Mouse (Mus musculus): ENCODE data around the gene Tfeb. TPM values are rescaled to one million over a fixed set of nuclear protein-coding genes. Genes with fewer than 3 reads are reported as not detected.

Gene Tfeb
- polyA plus RNA-seq, 1 experiment from 2014 or later: 2.5 TPM

- H3K4me2 ChIP-seq (replicated peaks; ENCODE audit: low read depth, low read length): peak within 1 kb of the TSS; percentile 88
- peak within 1 kb of the TSS; percentile 70 for H3K9ac ChIP-seq (ENCODE audit: low read depth, low read length)
- peaks cover 10% of the 10 kb centered on the region for H3K4me1 ChIP-seq (replicated peaks; ENCODE audit: control insufficient read depth, insufficient read depth, low read length)
- WGBS: 2% methylated on average over 11 of the region's 18 CpGs
- H3K36me3 ChIP-seq (ENCODE audit: control insufficient read depth, insufficient read depth, low read length): no peaks in the 10 kb centered on the region
- peak within 1 kb of the TSS; percentile 25; the same call in 1 of the 2 replicates for H3K27ac ChIP-seq (ENCODE audit: low read depth, low read length)
- no peak for DNase-seq (ENCODE audit: low spot score)
- no peak for ATAC-seq (ENCODE audit: low FRiP score)
- peaks cover 26% of the 10 kb centered on the region for H3K27me3 ChIP-seq (ENCODE audit: control insufficient read depth, insufficient read depth, low read length)
- H3K9me3 ChIP-seq (ENCODE audit: control insufficient read depth, low read length): no peaks in the 10 kb centered on the region
- peak within 1 kb of the TSS; percentile 65 for H3K4me3 ChIP-seq (ENCODE audit: low read depth, low read length)
Observed at GRCm38 (mm10) chr17:47834482-47834767, 97.6 kb downstream of the Tfeb start, which contains the start of gene Mdfi. TSS of gene Mdfi (minus strand) at chr17:47834691.

DNA sequence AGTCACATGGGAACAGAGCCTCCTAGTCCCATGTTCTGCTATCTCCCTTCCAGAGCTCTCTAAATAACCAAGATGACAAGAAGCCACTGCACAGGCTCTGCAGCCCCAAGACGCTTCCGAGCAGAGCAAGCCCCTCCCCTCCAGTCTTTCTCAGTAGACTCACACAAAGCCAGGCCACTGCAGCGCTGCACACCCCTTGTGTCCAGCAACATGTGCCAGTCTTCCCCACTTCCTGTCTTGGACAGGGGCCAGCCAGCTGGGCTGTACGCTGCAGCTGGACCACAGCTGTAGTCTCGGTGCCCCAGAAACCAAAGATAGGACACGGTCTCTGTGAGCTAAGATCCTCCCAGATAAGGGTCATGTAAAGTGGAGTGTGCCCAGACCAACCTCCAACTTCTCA is 101.0 kb downstream of the Tfeb start:
- Histone ChIP-seq H3K36me3 (ENCODE audit: control insufficient read depth, insufficient read depth, low read length) (no peaks in the 10 kb centered on the region), H3K27ac (ENCODE audit: low read depth, low read length) (no peak overlapping the region), H3K4me1 (replicated peaks; ENCODE audit: control insufficient read depth, insufficient read depth, low read length) (peaks cover 1% of the 10 kb centered on the region; the same call in 1 of the 2 replicates), H3K9ac (ENCODE audit: low read depth, low read length) (no peak overlapping the region), H3K4me3 (ENCODE audit: low read depth, low read length) (no peak overlapping the region), H3K9me3 (ENCODE audit: control insufficient read depth, low read length) (no peaks in the 10 kb centered on the region), H3K4me2 (replicated peaks; ENCODE audit: low read depth, low read length) (no peak overlapping the region), H3K27me3 (ENCODE audit: control insufficient read depth, insufficient read depth, low read length) (peaks cover 26% of the 10 kb centered on the region)
- 54% methylated on average over 6 of the region's 6 CpGs for WGBS
- no peak for DNase-seq (ENCODE audit: low spot score)
- ATAC-seq (ENCODE audit: low FRiP score): no peak

DNA sequence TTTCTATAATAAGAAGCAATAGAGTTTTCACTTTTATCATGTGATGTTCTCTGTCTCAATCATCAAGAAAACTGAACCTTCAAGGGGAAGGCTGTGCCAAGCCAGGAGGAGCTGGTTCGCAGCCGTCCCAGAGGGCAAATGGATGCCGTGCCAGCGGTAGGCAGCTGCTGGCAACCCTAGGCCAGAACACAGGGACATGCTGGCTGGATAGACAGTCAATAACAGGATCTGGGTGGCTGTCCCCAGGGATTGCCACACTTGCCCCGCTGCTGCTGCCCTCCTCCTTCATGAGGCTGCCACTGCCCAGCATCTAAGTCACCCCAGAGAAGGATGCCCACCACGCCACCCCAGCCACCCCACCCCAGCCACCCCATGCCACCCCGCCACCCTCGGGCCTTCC is 104.7 kb downstream of the Tfeb start:
- H3K27ac ChIP-seq (ENCODE audit: low read depth, low read length): no peak overlapping the region
- WGBS: 89% methylated on average over 8 of the region's 8 CpGs
- no peaks in the 10 kb centered on the region for H3K27me3 ChIP-seq (ENCODE audit: control insufficient read depth, insufficient read depth, low read length)
- no peak overlapping the region for H3K4me3 ChIP-seq (ENCODE audit: low read depth, low read length)
- H3K9ac ChIP-seq (ENCODE audit: low read depth, low read length): no peak overlapping the region
- ATAC-seq (ENCODE audit: low FRiP score) (no peak), DNase-seq (ENCODE audit: low spot score) (no peak)
- no peaks in the 10 kb centered on the region for H3K36me3 ChIP-seq (ENCODE audit: control insufficient read depth, insufficient read depth, low read length)
- H3K9me3 ChIP-seq (ENCODE audit: control insufficient read depth, low read length): no peaks in the 10 kb centered on the region
- H3K4me1 ChIP-seq (replicated peaks; ENCODE audit: control insufficient read depth, insufficient read depth, low read length): no peaks in the 10 kb centered on the region
- no peak overlapping the region for H3K4me2 ChIP-seq (replicated peaks; ENCODE audit: low read depth, low read length)

Other genes with a start within 250 kb of the Tfeb start
- gene Taf8, start 234.7 kb upstream of the Tfeb start, polyA plus RNA-seq (2014; fragmentation: Nextera tagmentation; extraction: Ambion mirVana): 26.5 and 28.7 TPM in 2 replicates
- gene Ccnd3, start 232.0 kb upstream of the Tfeb start, polyA plus RNA-seq (2014; fragmentation: Nextera tagmentation; extraction: Ambion mirVana): 190 and 195 TPM in 2 replicates
- gene Bysl, start 125.5 kb upstream of the Tfeb start, polyA plus RNA-seq (2014; fragmentation: Nextera tagmentation; extraction: Ambion mirVana): 30.8 and 31.0 TPM in 2 replicates
- 44.6 and 44.8 TPM in 2 replicates for gene Med20, start 125.4 kb upstream of the Tfeb start, polyA plus RNA-seq (2014; fragmentation: Nextera tagmentation; extraction: Ambion mirVana)
- 1.3 and 1.7 TPM in 2 replicates for gene Gm20517, start 125.4 kb upstream of the Tfeb start, polyA plus RNA-seq (2014; fragmentation: Nextera tagmentation; extraction: Ambion mirVana)
- gene Usp49, start 106.3 kb upstream of the Tfeb start, polyA plus RNA-seq (2014; fragmentation: Nextera tagmentation; extraction: Ambion mirVana): 8.7 and 9.1 TPM in 2 replicates
- gene Tomm6, start 48.6 kb upstream of the Tfeb start, polyA plus RNA-seq (2014; fragmentation: Nextera tagmentation; extraction: Ambion mirVana): 370 and 375 TPM in 2 replicates
- gene Frs3, start 48.0 kb upstream of the Tfeb start, polyA plus RNA-seq (2014; fragmentation: Nextera tagmentation; extraction: Ambion mirVana): 7.9 and 8.6 TPM in 2 replicates
- 1.4 and 2.1 TPM in 2 replicates for gene Gm21981, start 42.6 kb upstream of the Tfeb start, polyA plus RNA-seq (2014; fragmentation: Nextera tagmentation; extraction: Ambion mirVana)
- 0.32 and 1.8 TPM in 2 replicates for gene Prickle4, start 42.3 kb upstream of the Tfeb start, polyA plus RNA-seq (2014; fragmentation: Nextera tagmentation; extraction: Ambion mirVana)
- not detected in 2 replicates for gene Pgc, start 10.2 kb upstream of the Tfeb start, polyA plus RNA-seq (2014; fragmentation: Nextera tagmentation; extraction: Ambion mirVana)
- 39.0 and 40.5 TPM in 2 replicates for gene Mdfi, start 97.7 kb downstream of the Tfeb start, polyA plus RNA-seq (2014; fragmentation: Nextera tagmentation; extraction: Ambion mirVana)
- 23.9 and 28.4 TPM in 2 replicates for gene Foxp4, start 187.6 kb downstream of the Tfeb start, polyA plus RNA-seq (2014; fragmentation: Nextera tagmentation; extraction: Ambion mirVana)

Data from hindbrain, embryonic 11.5 days (tissue).